21 mouse cellular contexts compared by ENCODE assay signal in genomic region chr14:105721576-105721975, GRCm38 (mm10).
DNase-seq lines count a peak whose midpoint lies in the region; ATAC-seq lines count a peak whose summit lies in the region.
"Had no signal": no experiment of that assay in that cellular context is flagged by ENCODE, and none has a peak within 500 bp of the region (broad histone marks: within the 10 kb centered on the region; RNA-seq: fewer than 3 reads in every experiment).

No protein-coding gene starts in this region.

- no peaks in the 10 kb centered on the region for H3K36me3 ChIP-seq in embryonic facial prominence, embryonic 14.5 days (ENCODE audit: control insufficient read depth, insufficient read depth, low read length)
- H3K36me3 ChIP-seq in embryonic facial prominence, embryonic 10.5 days (replicated peaks), result no peaks in the 10 kb centered on the region
- H3K36me3 ChIP-seq in midbrain, embryonic 11.5 days (ENCODE audit: control insufficient read depth, insufficient read depth, low read length), result no peaks in the 10 kb centered on the region
- no peaks in the 10 kb centered on the region for H3K36me3 ChIP-seq in midbrain, embryonic 13.5 days
- H3K36me3 ChIP-seq: embryonic facial prominence, embryonic 15.5 days; forebrain, embryonic 12.5 days; heart, embryonic 10.5 days; hindbrain, embryonic 13.5 days had no signal

- peak; percentile 31 for DNase-seq in embryonic facial prominence, embryonic 14.5 days (ENCODE audit: low spot score)
- DNase-seq in embryonic facial prominence, embryonic 10.5 days (ENCODE audit: low spot score), result no peak
- no peak for DNase-seq in frontal cortex, postnatal 25 days (ENCODE audit: low spot score in 2 of 2)
- peak; percentile 61 for DNase-seq in midbrain, embryonic 11.5 days (ENCODE audit: low spot score, missing footprints)
- DNase-seq in kidney, adult 8-10 months, result no peak
- DNase-seq: adrenal gland, postnatal 14 days; gastrocnemius, adult 2 months; gastrocnemius, postnatal 36 days; heart, adult 18-20 months; heart, postnatal 10 days; kidney, adult 11 months had no signal

- peaks cover 6% of the 10 kb centered on the region for H3K4me1 ChIP-seq in embryonic facial prominence, embryonic 14.5 days (ENCODE audit: control insufficient read depth, insufficient read depth, low read length)
- H3K4me1 ChIP-seq in embryonic facial prominence, embryonic 10.5 days, result peaks cover 10% of the 10 kb centered on the region; the same call in 1 of the 2 replicates
- peaks cover 3% of the 10 kb centered on the region; the same call in 1 of the 2 replicates for H3K4me1 ChIP-seq in midbrain, embryonic 11.5 days (ENCODE audit: control insufficient read depth, insufficient read depth, low read length)
- 0 out of 2 replicates have a peak, but pooled peaks cover 3% of the 10 kb centered on the region for H3K4me1 ChIP-seq in midbrain, embryonic 13.5 days (replicated peaks)
- H3K4me1 ChIP-seq: forebrain, embryonic 12.5 days; heart, embryonic 10.5 days; hindbrain, embryonic 13.5 days had no signal

- no peak overlapping the region for H3K27ac ChIP-seq in embryonic facial prominence, embryonic 14.5 days (replicated peaks; ENCODE audit: low read depth, low read length)
- H3K27ac ChIP-seq in embryonic facial prominence, embryonic 10.5 days (replicated peaks), result no peak overlapping the region
- no peak overlapping the region for H3K27ac ChIP-seq in midbrain, embryonic 11.5 days (ENCODE audit: low read depth, low read length)
- H3K27ac ChIP-seq in midbrain, embryonic 13.5 days, result no peak overlapping the region
- H3K27ac ChIP-seq: embryonic facial prominence, embryonic 15.5 days; forebrain, embryonic 12.5 days; gastrocnemius, adult 2 months; heart, embryonic 10.5 days; hindbrain, embryonic 13.5 days; hindbrain, postnatal 0 days had no signal

- WGBS in embryonic facial prominence, embryonic 14.5 days, result 48% methylated on average over 3 of the region's 3 CpGs
- WGBS in embryonic facial prominence, embryonic 10.5 days, result 89% methylated on average over 3 of the region's 3 CpGs
- 88% methylated on average over 3 of the region's 3 CpGs for WGBS in midbrain, embryonic 11.5 days
- 90% methylated on average over 3 of the region's 3 CpGs for whole genome bisulfite sequencing in midbrain, embryonic 13.5 days

- no peak overlapping the region for H3K4me2 ChIP-seq in embryonic facial prominence, embryonic 14.5 days (ENCODE audit: low read depth, low read length)
- no peak overlapping the region for H3K4me2 ChIP-seq in midbrain, embryonic 11.5 days
- no peak overlapping the region for H3K4me2 ChIP-seq in midbrain, embryonic 13.5 days (replicated peaks)
- H3K4me2 ChIP-seq: embryonic facial prominence, embryonic 15.5 days; forebrain, embryonic 12.5 days; hindbrain, embryonic 13.5 days had no signal

- no peaks in the 10 kb centered on the region for H3K9me3 ChIP-seq in embryonic facial prominence, embryonic 14.5 days (ENCODE audit: control insufficient read depth, low read length)
- peaks cover 4% of the 10 kb centered on the region; the same call in 1 of the 2 replicates for H3K9me3 ChIP-seq in embryonic facial prominence, embryonic 10.5 days
- H3K9me3 ChIP-seq in midbrain, embryonic 11.5 days (ENCODE audit: control insufficient read depth, low read length), result no peaks in the 10 kb centered on the region; the same call in 1 of the 2 replicates
- H3K9me3 ChIP-seq in midbrain, embryonic 13.5 days, result no peaks in the 10 kb centered on the region
- H3K9me3 ChIP-seq: embryonic facial prominence, embryonic 15.5 days; forebrain, embryonic 12.5 days; heart, embryonic 10.5 days; hindbrain, embryonic 13.5 days had no signal

- ATAC-seq in embryonic facial prominence, embryonic 14.5 days (ENCODE audit: low read depth), result no peak
- peak; percentile 18; the same call in 1 of the 2 replicates for ATAC-seq in frontal cortex, adult (ENCODE audit: low TSS enrichment)
- no peak for ATAC-seq in midbrain, embryonic 11.5 days (ENCODE audit: low FRiP score)
- ATAC-seq in midbrain, embryonic 13.5 days, result no peak
- ATAC-seq: activated CD4-positive, CD25-positive, alpha-beta regulatory T cell, adult 4 months; hindbrain, postnatal 0 days; Patski had no signal

- H3K9ac ChIP-seq in embryonic facial prominence, embryonic 14.5 days (ENCODE audit: low read depth, low read length), result no peak overlapping the region
- H3K9ac ChIP-seq in midbrain, embryonic 11.5 days (ENCODE audit: low read length), result no peak overlapping the region
- H3K9ac ChIP-seq in midbrain, embryonic 13.5 days (replicated peaks), result no peak overlapping the region
- H3K9ac ChIP-seq: embryonic facial prominence, embryonic 15.5 days; forebrain, embryonic 12.5 days; hindbrain, embryonic 13.5 days had no signal

- H3K4me3 ChIP-seq in embryonic facial prominence, embryonic 14.5 days (ENCODE audit: low read depth, low read length), result no peak overlapping the region
- no peak overlapping the region for H3K4me3 ChIP-seq in embryonic facial prominence, embryonic 10.5 days
- no peak overlapping the region for H3K4me3 ChIP-seq in midbrain, embryonic 11.5 days (ENCODE audit: low read depth, low read length)
- H3K4me3 ChIP-seq in midbrain, embryonic 13.5 days (replicated peaks), result no peak overlapping the region
- H3K4me3 ChIP-seq: embryonic facial prominence, embryonic 15.5 days; erythroblast, embryonic 14.5 days; forebrain, embryonic 12.5 days; gastrocnemius, adult 2 months; heart, embryonic 10.5 days; hindbrain, embryonic 13.5 days had no signal

- no peaks in the 10 kb centered on the region for H3K27me3 ChIP-seq in embryonic facial prominence, embryonic 14.5 days (replicated peaks; ENCODE audit: control insufficient read depth, insufficient read depth, low read length)
- H3K27me3 ChIP-seq in embryonic facial prominence, embryonic 10.5 days (replicated peaks; ENCODE audit: low read depth, poor library complexity, severe bottlenecking), result no peaks in the 10 kb centered on the region
- no peaks in the 10 kb centered on the region for H3K27me3 ChIP-seq in midbrain, embryonic 11.5 days (ENCODE audit: control insufficient read depth, insufficient read depth, low read length)
- no peaks in the 10 kb centered on the region for H3K27me3 ChIP-seq in midbrain, embryonic 13.5 days
- H3K27me3 ChIP-seq: embryonic facial prominence, embryonic 15.5 days; forebrain, embryonic 12.5 days; hindbrain, embryonic 13.5 days; Patski had no signal

Comparison
In these comparisons a context has a peak if more than half of its experiments do, and no peak if none do; other contexts are left out.
1. DNase-seq: peak in embryonic facial prominence, embryonic 14.5 days (single experiment) and midbrain, embryonic 11.5 days (single experiment); none in embryonic facial prominence, embryonic 10.5 days (single experiment), frontal cortex, postnatal 25 days (0 of 2) and kidney, adult 8-10 months (0 of 2).